8 mouse cellular contexts compared by ENCODE assay signal in the genomic region with DNA sequence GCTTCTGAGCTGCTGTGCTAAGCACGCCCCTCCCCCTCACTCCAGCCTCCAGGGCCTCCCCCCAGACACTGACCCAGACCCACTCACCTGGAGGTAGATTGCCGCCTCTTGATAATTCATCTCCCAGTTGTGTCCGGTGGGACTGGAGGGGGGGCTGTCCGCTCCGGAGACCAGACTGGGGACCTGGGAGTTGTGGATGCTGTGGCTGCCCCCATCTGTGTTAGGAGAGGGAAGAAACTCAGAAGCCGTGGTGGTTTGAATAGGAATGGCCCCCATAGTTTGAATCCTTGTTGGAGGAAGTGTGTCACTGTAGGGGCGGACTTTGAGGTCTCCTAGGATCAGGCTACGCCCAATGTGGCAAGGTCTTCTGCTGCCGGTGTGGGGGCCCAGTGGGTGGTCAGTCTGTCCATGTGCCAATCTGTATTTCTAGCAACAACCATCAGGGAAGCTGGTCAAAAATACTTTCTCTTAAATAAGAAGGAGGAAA. TPM values are rescaled to one million over a fixed set of nuclear protein-coding genes. Genes with fewer than 3 reads are reported as not detected.
DNase-seq lines count a peak whose midpoint lies in the region; ATAC-seq and TF ChIP-seq lines count a peak whose summit lies in the region.

No protein-coding gene starts in this region.

- H3K4me1 ChIP-seq in forebrain, embryonic 14.5 days (ENCODE audit: control insufficient read depth, insufficient read depth, low read length) = peaks cover 18% of the 10 kb centered on the region
- peaks cover 17% of the 10 kb centered on the region for H3K4me1 ChIP-seq in forebrain, embryonic 16.5 days (replicated peaks; ENCODE audit: control insufficient read depth, insufficient read depth, low read length)
- H3K4me1 ChIP-seq in E14TG2a.4 (replicated peaks; ENCODE audit: low read depth, low read length) = peaks cover 80% of the 10 kb centered on the region
- H3K4me1 ChIP-seq in liver, postnatal 0 days (ENCODE audit: insufficient read depth) = peaks cover 38% of the 10 kb centered on the region

- peaks cover 12% of the 10 kb centered on the region for H3K36me3 ChIP-seq in forebrain, embryonic 14.5 days (ENCODE audit: control insufficient read depth, insufficient read depth, low read length)
- H3K36me3 ChIP-seq in forebrain, embryonic 16.5 days (ENCODE audit: control insufficient read depth, insufficient read depth) = no peaks in the 10 kb centered on the region; the same call in 1 of the 2 replicates
- peaks cover 19% of the 10 kb centered on the region for H3K36me3 ChIP-seq in E14TG2a.4 (ENCODE audit: insufficient read depth, low read length)
- peaks cover 28% of the 10 kb centered on the region for H3K36me3 ChIP-seq in liver, postnatal 0 days (replicated peaks; ENCODE audit: insufficient read depth, low read length)

- peak overlapping the region; percentile 11; the same call in 1 of the 2 replicates for H3K27ac ChIP-seq in forebrain, embryonic 14.5 days (ENCODE audit: low read depth, low read length)
- no peak overlapping the region for H3K27ac ChIP-seq in forebrain, embryonic 16.5 days (ENCODE audit: low read length)
- H3K27ac ChIP-seq in liver, postnatal 0 days (ENCODE audit: low read depth) = peak overlapping the region; percentile 94

- WGBS in forebrain, embryonic 14.5 days = 73% methylated on average over 9 of the region's 9 CpGs
- 79% methylated on average over 9 of the region's 9 CpGs for WGBS in forebrain, embryonic 16.5 days
- 34% methylated on average over 9 of the region's 9 CpGs for WGBS in liver, postnatal 0 days (ENCODE audit: insufficient replicate concordance)

- no peak for DNase-seq in forebrain, embryonic 14.5 days (ENCODE audit: low spot score)
- DNase-seq in liver, postnatal 0 days = no peak
- no peak for DNase-seq in embryo, embryonic 11 days
- no peak for DNase-seq in spleen, postnatal 14 days (ENCODE audit: low spot score in 2 of 2)

- ATAC-seq in forebrain, embryonic 14.5 days = no peak
- ATAC-seq in forebrain, embryonic 16.5 days = no peak
- peak; percentile 67 for ATAC-seq in granulocyte monocyte progenitor cell, adult 5-6 weeks (replicated peaks; ENCODE audit: poor library complexity, severe bottlenecking)
- no peak for ATAC-seq in liver, postnatal 0 days
- ATAC-seq in monocyte, adult 5-6 weeks (replicated peaks; ENCODE audit: insufficient number of reproducible peaks, low FRiP score, low TSS enrichment, poor library complexity, severe bottlenecking) = no peak; the same call in 1 of the 2 replicates

- no peak for TF ChIP-seq EP300 in liver, postnatal 0 days (IDR thresholded peaks at IDR 0.05; ENCODE audit: low read depth)

- TF ChIP-seq CTCF in E14TG2a.4 (conservative IDR thresholded peaks at IDR 0.05; ENCODE audit: low read length) = no peak
- TF ChIP-seq CTCF in liver, postnatal 0 days (IDR thresholded peaks at IDR 0.05; ENCODE audit: low read depth) = no peak

- H3K9ac ChIP-seq in forebrain, embryonic 14.5 days (ENCODE audit: low read length) = no peak overlapping the region
- no peak overlapping the region for H3K9ac ChIP-seq in forebrain, embryonic 16.5 days (replicated peaks; ENCODE audit: low read depth, low read length)
- peak overlapping the region; percentile 36; the same call in 1 of the 2 replicates for H3K9ac ChIP-seq in liver, postnatal 0 days (replicated peaks)

- no peaks in the 10 kb centered on the region for H3K27me3 ChIP-seq in forebrain, embryonic 14.5 days (replicated peaks; ENCODE audit: control insufficient read depth, insufficient read depth, low read length)
- H3K27me3 ChIP-seq in forebrain, embryonic 16.5 days (replicated peaks; ENCODE audit: control insufficient read depth, insufficient read depth, low read length) = no peaks in the 10 kb centered on the region
- no peaks in the 10 kb centered on the region for H3K27me3 ChIP-seq in E14TG2a.4 (ENCODE audit: insufficient read depth, low read length)
- no peaks in the 10 kb centered on the region for H3K27me3 ChIP-seq in liver, postnatal 0 days (ENCODE audit: insufficient read depth, low read length)

- H3K4me2 ChIP-seq in forebrain, embryonic 14.5 days (ENCODE audit: low read length) = no peak overlapping the region
- no peak overlapping the region for H3K4me2 ChIP-seq in forebrain, embryonic 16.5 days (ENCODE audit: low read length)
- peak overlapping the region; percentile 67 for H3K4me2 ChIP-seq in liver, postnatal 0 days (ENCODE audit: low read depth, low read length)

- H3K9me3 ChIP-seq in forebrain, embryonic 14.5 days (replicated peaks; ENCODE audit: control insufficient read depth, low read length) = no peaks in the 10 kb centered on the region
- no peaks in the 10 kb centered on the region for H3K9me3 ChIP-seq in forebrain, embryonic 16.5 days (ENCODE audit: control insufficient read depth, low read length)
- no peaks in the 10 kb centered on the region for H3K9me3 ChIP-seq in E14TG2a.4 (ENCODE audit: low read length)
- no peaks in the 10 kb centered on the region for H3K9me3 ChIP-seq in liver, postnatal 0 days (ENCODE audit: low read length)

- no peak overlapping the region for H3K4me3 ChIP-seq in forebrain, embryonic 14.5 days (ENCODE audit: low read depth, low read length)
- H3K4me3 ChIP-seq in forebrain, embryonic 16.5 days (replicated peaks; ENCODE audit: low read length) = no peak overlapping the region
- H3K4me3 ChIP-seq in E14TG2a.4 (replicated peaks; ENCODE audit: low read length) = peak overlapping the region; percentile 63
- H3K4me3 ChIP-seq in liver, postnatal 0 days (ENCODE audit: low read depth, low read length) = peak overlapping the region; percentile 30

RNA-seq across cellular contexts. Expression of a gene that starts 28.3 kb away (rescaled TPM):
- 10.5 and 13.3 TPM in 2 replicates for polyA plus RNA-seq in forebrain, embryonic 14.5 days (2014; fragmentation: Nextera tagmentation; extraction: Ambion mirVana)
- 15.4 and 18.3 TPM in 2 replicates for polyA plus RNA-seq in forebrain, embryonic 16.5 days (2015; fragmentation: Nextera tagmentation; extraction: Ambion mirVana)
- total RNA-seq in granulocyte monocyte progenitor cell, adult 5-6 weeks (2014; fragmentation: Nextera tagmentation) = 28.8 and 41.5 TPM in 2 replicates
- total RNA-seq in granulocyte monocyte progenitor cell, adult 5-6 weeks (2017) = 12.7 and 14.1 TPM in 2 replicates
- polyA plus RNA-seq in liver, postnatal 0 days (2015; fragmentation: Nextera tagmentation; extraction: Ambion mirVana) = 16.3 and 18.6 TPM in 2 replicates
- 8.1 to 8.8 TPM (median 8.5 TPM) in 3 replicates for total RNA-seq in monocyte, adult 5-6 weeks (2017)

RNA-seq across cellular contexts. Expression of a gene that starts 28.6 kb away (rescaled TPM):
- polyA plus RNA-seq in forebrain, embryonic 14.5 days (2014; fragmentation: Nextera tagmentation; extraction: Ambion mirVana) = 2.0 and 2.4 TPM in 2 replicates
- 0.98 and 1.0 TPM in 2 replicates for polyA plus RNA-seq in forebrain, embryonic 16.5 days (2015; fragmentation: Nextera tagmentation; extraction: Ambion mirVana)
- not detected in 2 replicates for total RNA-seq in granulocyte monocyte progenitor cell, adult 5-6 weeks (2014; fragmentation: Nextera tagmentation)
- total RNA-seq in granulocyte monocyte progenitor cell, adult 5-6 weeks (2017) = not detected in 2 replicates
- polyA plus RNA-seq in liver, postnatal 0 days (2015; fragmentation: Nextera tagmentation; extraction: Ambion mirVana) = 0.75 and 0.84 TPM in 2 replicates
- total RNA-seq in monocyte, adult 5-6 weeks (2017) = 0.57 TPM in 1 of 3 replicates, not detected in the others

RNA-seq across cellular contexts. Expression of a gene that starts 49.2 kb away (rescaled TPM):
- polyA plus RNA-seq in forebrain, embryonic 14.5 days (2014; fragmentation: Nextera tagmentation; extraction: Ambion mirVana) = 0.67 and 1.5 TPM in 2 replicates
- polyA plus RNA-seq in forebrain, embryonic 16.5 days (2015; fragmentation: Nextera tagmentation; extraction: Ambion mirVana) = 1.9 and 2.0 TPM in 2 replicates
- total RNA-seq in granulocyte monocyte progenitor cell, adult 5-6 weeks (2014; fragmentation: Nextera tagmentation) = 24.9 and 38.3 TPM in 2 replicates
- 30.1 and 31.8 TPM in 2 replicates for total RNA-seq in granulocyte monocyte progenitor cell, adult 5-6 weeks (2017)
- 15.3 and 17.1 TPM in 2 replicates for polyA plus RNA-seq in liver, postnatal 0 days (2015; fragmentation: Nextera tagmentation; extraction: Ambion mirVana)
- 72.9 to 104 TPM (median 90.4 TPM) in 3 replicates for total RNA-seq in monocyte, adult 5-6 weeks (2017)

RNA-seq across cellular contexts. Expression of a gene that starts 52.2 kb away (rescaled TPM):
- polyA plus RNA-seq in forebrain, embryonic 14.5 days (2014; fragmentation: Nextera tagmentation; extraction: Ambion mirVana) = 15.9 and 18.3 TPM in 2 replicates
- 21.2 and 26.9 TPM in 2 replicates for polyA plus RNA-seq in forebrain, embryonic 16.5 days (2015; fragmentation: Nextera tagmentation; extraction: Ambion mirVana)
- total RNA-seq in granulocyte monocyte progenitor cell, adult 5-6 weeks (2014; fragmentation: Nextera tagmentation) = 3.0 and 5.3 TPM in 2 replicates
- 1.8 and 3.9 TPM in 2 replicates for total RNA-seq in granulocyte monocyte progenitor cell, adult 5-6 weeks (2017)
- 3.1 and 3.4 TPM in 2 replicates for polyA plus RNA-seq in liver, postnatal 0 days (2015; fragmentation: Nextera tagmentation; extraction: Ambion mirVana)
- 0.43 to 4.0 TPM (median 1.1 TPM) in 3 replicates for total RNA-seq in monocyte, adult 5-6 weeks (2017)

RNA-seq across cellular contexts. Expression of a gene that starts 52.4 kb away (rescaled TPM):
- 26.9 and 33.1 TPM in 2 replicates for polyA plus RNA-seq in forebrain, embryonic 14.5 days (2014; fragmentation: Nextera tagmentation; extraction: Ambion mirVana)
- polyA plus RNA-seq in forebrain, embryonic 16.5 days (2015; fragmentation: Nextera tagmentation; extraction: Ambion mirVana) = 49.2 and 49.3 TPM in 2 replicates
- 21.5 and 27.9 TPM in 2 replicates for total RNA-seq in granulocyte monocyte progenitor cell, adult 5-6 weeks (2014; fragmentation: Nextera tagmentation)
- total RNA-seq in granulocyte monocyte progenitor cell, adult 5-6 weeks (2017) = 33.1 and 38.7 TPM in 2 replicates
- polyA plus RNA-seq in liver, postnatal 0 days (2015; fragmentation: Nextera tagmentation; extraction: Ambion mirVana) = 14.0 and 15.1 TPM in 2 replicates
- 42.2 to 59.5 TPM (median 55.9 TPM) in 3 replicates for total RNA-seq in monocyte, adult 5-6 weeks (2017)

Comparison
In these comparisons a context has a peak if more than half of its experiments do, and no peak if none do; other contexts are left out.
1. H3K4me3 ChIP-seq: peak in E14TG2a.4 (single experiment) and liver, postnatal 0 days (single experiment); none in forebrain, embryonic 14.5 days (single experiment) and forebrain, embryonic 16.5 days (single experiment).